Mouse (Mus musculus): ENCODE measurements around the gene Chmp1a. TPM values are rescaled to one million over a fixed set of nuclear protein-coding genes. Genes with fewer than 3 reads are reported as not detected.

Gene Chmp1a
- polyA plus RNA-seq, 2 experiments from 2014 or later, result 108 to 109 TPM

Other genes starting within 250 kb of the Chmp1a start
- gene Ankrd11, start 170.5 kb downstream of the Chmp1a start, polyA plus RNA-seq (2017; shearing (Covaris generic)), result 10 to 100 TPM; 75.8 to 77.3 TPM
- gene Spg7, start 149.8 kb downstream of the Chmp1a start, polyA plus RNA-seq (2017; shearing (Covaris generic)), result 10 to 100 TPM; 11.4 to 21.1 TPM
- gene Rpl13, start 110.4 kb downstream of the Chmp1a start, polyA plus RNA-seq (2017; shearing (Covaris generic)), result 1,000 to 10,000 TPM; 2,503 to 2,608 TPM
- 1 to 10 TPM in 1 of 2 experiments, under 1 TPM in 1; 0.65 to 2.2 TPM for gene Cpne7, start 95.4 kb downstream of the Chmp1a start, polyA plus RNA-seq (2017; shearing (Covaris generic))
- not detected for gene Sult5a1, start 54.4 kb downstream of the Chmp1a start, polyA plus RNA-seq (2017; shearing (Covaris generic))
- not detected for gene Dpep1, start 26.5 kb downstream of the Chmp1a start, polyA plus RNA-seq (2017; shearing (Covaris generic))
- not detected for gene Spata33, start 69 bp upstream of the Chmp1a start, polyA plus RNA-seq (2017; shearing (Covaris generic))
- gene Cdk10, start 12.1 kb upstream of the Chmp1a start, polyA plus RNA-seq (2017; shearing (Covaris generic)), result 10 to 100 TPM; 12.0 to 21.3 TPM
- 1 to 10 TPM; 7.7 to 8.8 TPM for gene Spata2l, start 23.5 kb upstream of the Chmp1a start, polyA plus RNA-seq (2017; shearing (Covaris generic))
- 1 to 10 TPM; 3.6 to 4.7 TPM for gene Zfp276, start 41.4 kb upstream of the Chmp1a start, polyA plus RNA-seq (2017; shearing (Covaris generic))
- 1 to 10 TPM; 7.1 to 7.2 TPM for gene Vps9d1, start 41.6 kb upstream of the Chmp1a start, polyA plus RNA-seq (2017; shearing (Covaris generic))
- 1 to 10 TPM; 4.2 to 5.3 TPM for gene Fanca, start 105.8 kb upstream of the Chmp1a start, polyA plus RNA-seq (2017; shearing (Covaris generic))
- not detected for gene Spire2, start 120.0 kb upstream of the Chmp1a start, polyA plus RNA-seq (2017; shearing (Covaris generic))
- 10 to 100 TPM; 84.9 to 92.3 TPM for gene Tcf25, start 161.0 kb upstream of the Chmp1a start, polyA plus RNA-seq (2017; shearing (Covaris generic))
- gene Mc1r, start 194.3 kb upstream of the Chmp1a start, polyA plus RNA-seq (2017; shearing (Covaris generic)), result not detected
- under 1 TPM; 0.53 to 0.68 TPM for gene Tubb3, start 198.7 kb upstream of the Chmp1a start, polyA plus RNA-seq (2017; shearing (Covaris generic))
- 10 to 100 TPM in 1 of 2 experiments, 1 to 10 TPM in 1; 5.6 to 11.1 TPM for gene Def8, start 210.8 kb upstream of the Chmp1a start, polyA plus RNA-seq (2017; shearing (Covaris generic))

All from activated CD4-positive, CD25-positive, alpha-beta regulatory T cell, adult 4 months (primary cell).